Mouse (Mus musculus): ENCODE data around the gene Ranbp9.
A peak's percentile ranks its signal among the peaks of the same experiment; 100 is the strongest.

The Ranbp9 gene

DNA sequence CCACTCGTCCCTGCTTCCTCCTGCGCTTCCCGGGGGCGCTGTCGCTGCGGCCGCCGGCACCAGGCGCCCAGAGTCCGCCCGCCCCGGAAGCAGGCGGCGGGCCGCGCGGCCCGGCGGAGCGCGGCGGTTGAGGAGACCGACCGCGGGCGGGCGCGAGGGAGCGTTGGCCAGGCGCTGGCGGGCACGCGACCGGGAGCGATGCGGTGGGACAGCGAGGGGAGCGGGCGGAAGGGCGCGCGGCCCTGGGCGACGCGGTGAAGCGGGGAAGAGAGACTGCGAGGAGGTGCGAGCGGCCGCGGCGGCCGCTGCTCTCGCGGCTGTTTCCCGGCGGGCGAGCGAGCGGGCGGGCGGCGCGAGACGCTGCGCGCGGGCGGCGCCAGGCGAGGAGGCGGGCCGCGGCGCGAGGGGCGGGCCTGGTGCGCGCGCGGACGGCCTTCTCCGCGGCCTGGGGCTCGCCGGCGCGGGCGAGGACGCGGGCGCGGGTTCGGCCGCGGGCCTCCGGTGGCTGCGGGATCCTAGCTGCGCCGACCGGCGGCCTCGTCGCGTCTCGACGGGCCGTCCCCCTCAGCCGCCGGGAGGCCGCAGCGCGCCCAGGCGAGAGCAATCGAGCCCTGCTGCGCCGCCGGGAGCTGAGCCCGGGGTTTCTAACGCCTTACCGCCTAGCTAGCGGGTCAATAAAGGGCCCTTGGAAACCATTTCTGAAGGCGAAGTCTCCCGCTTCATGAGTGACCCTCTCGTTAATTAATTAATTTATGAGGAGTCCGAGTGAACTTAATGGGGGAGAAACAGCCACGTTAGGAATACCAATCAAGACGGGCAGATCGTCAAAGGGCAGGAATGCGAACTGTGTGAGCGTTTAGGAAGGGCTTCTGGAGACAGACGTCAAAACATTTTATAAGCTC is at the start of gene Ranbp9:
Gene Ranbp9, minus strand, starts transcription at position 326 of the 902 bp plus-strand sequence.
- peak; percentile 79 to 89 for DNase-seq

DNA sequence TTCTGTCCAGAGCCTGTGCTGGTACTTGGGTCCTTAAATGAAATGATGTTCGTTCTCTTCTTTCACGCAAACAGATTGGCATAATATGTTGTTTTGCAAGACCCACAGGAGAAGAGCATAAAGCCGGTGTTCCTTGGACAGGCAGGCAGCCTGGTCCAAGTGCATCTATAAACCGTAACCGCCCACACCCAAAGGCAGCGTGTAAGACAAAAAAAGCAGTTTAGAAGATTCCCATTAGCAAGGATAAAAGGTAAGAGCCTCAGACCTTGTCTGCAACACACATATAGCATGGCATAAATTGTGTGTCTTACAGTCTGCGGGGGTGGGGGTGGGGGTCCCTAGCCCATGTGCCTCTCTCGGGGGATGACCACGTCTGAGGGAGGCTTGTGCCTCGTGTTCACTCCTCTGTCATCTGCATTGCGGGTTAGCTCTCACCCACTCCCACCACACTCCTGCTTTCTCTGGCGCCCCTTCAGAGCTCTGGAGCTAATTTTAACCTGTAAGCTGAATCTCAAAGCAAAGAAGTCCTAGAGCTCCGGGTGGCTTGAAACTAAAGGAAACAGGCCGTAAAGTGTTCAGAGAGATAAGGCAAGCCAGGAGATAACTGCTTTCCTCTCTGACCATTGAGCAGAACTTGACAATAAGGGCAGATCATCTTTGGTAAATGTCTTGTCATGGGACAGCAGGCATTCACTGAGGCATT is 49.2 kb upstream of the Ranbp9 start:
- no peak for DNase-seq

DNA sequence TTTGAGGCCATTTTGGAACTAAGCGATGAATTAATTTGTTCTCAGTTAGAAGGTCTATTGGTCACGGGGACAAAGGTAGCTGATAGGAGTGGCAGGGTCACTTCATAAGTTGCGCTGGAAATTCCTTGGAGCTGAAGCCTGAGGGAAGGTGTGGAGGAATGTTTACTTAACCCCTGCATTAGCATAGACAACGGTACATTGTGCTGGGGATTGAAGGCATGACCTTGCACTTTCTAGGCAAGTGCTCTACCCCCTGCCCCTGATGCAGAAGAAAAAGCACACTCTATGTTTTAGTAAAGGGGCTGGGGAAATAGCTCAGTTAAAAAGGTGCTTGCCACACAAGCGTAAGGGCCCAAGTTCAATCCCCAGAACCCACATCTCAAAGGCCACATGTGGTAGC is 45.2 kb upstream of the Ranbp9 start:
- no peak for DNase-seq

DNA sequence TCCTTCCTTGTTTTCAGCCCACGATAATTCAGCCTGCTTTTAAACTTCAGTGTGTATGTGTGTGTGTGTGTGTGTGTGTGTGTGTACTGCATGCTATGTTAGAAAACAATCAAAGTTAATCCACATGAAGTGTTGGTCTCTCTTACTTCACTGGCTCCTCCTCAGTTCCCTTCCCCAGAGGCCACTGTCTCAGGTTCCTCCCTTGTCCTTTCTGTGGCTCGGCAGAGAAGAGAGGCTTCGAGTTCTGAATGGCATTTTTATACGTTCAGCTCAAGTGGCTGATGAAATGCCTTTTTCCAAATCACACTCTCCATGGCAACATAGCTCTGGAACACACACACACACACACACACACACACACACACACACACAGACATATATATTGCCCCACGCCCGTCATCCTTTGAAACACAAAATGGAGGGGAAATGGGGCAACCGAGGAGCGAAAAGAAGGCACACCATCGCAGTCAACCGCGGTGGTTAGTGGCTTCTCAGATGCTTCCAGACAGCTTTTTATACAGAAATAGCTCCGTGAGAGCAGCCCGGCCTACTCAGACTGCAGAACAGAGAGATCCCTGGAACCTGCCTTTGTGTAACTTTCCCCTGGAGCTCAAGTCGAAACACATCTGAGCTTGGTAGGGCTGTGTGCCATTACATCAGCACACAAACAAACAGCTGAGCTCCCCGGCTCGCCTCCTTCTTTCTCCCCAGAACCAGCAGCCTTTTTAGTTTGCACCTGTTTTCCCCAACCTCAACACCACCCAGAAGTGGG is 44.5 kb upstream of the Ranbp9 start:
- no peak for DNase-seq

DNA sequence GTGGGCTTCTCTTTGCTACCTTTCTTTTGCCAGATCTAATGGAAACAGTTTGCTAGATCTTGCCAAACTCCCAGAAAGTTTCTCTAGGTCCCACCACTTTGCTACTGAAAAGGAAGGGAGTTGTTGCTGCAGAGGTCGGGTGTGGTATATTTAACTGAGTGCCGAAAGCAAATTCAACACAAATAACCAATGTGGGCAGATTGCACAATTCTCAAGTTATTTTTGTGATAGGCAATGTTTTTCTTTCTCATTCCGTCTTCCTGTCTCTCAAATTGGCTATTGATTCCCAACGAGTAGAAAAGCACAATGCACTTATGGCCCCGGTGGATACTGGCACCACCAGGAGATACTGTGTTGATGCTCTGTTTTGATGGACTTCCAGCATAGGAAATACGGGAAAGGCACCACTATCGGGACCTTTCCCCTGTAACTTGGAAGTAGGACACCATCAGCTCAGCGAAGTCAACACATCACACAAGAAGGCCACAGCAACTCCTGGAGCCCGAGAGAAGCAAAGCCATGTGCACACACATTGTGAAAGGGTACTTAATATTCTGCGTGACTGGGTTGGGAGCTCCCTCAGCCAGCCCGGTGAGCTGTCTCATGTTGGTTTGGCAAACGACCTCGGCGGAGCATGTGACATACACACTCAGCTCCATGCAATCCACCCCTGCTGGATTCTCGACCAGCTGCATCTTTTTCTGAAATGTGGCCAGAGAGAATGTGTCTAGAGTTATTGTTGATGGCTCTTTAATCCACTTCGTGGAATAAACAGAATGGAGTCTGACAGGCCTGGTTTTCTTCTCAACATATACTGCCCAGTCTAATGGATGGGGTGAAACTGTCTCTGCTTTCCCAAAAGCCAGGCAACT is 43.6 kb upstream of the Ranbp9 start:
- DNase-seq, result peak; percentile 51 to 71

DNA sequence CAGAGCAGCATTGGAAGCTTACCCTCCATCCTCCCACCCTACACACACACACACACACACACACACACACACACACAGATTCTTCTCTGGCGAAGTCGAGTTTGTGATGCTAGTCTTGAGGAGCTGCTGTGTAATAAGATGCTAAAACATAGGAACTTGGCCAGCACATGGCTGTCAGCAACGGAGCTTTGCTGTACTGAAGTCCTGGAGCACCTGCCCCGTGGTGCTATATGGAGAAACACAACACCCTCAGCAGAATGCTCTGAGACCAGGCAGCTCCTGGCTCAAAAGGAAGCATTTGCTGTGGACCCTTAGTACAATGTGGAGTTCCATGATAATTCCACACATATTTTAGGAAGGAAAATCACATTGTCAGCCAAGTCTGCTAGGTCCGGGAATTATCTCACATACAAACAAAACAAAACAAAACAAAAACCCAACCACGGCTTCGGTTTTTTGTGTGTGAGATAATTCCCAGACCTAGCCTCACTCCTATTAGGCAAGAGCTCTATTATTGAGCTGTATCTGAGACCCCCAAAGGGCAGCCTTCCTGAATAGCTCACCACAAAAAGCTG is 42.9 kb upstream of the Ranbp9 start:
- DNase-seq, result no peak

DNA sequence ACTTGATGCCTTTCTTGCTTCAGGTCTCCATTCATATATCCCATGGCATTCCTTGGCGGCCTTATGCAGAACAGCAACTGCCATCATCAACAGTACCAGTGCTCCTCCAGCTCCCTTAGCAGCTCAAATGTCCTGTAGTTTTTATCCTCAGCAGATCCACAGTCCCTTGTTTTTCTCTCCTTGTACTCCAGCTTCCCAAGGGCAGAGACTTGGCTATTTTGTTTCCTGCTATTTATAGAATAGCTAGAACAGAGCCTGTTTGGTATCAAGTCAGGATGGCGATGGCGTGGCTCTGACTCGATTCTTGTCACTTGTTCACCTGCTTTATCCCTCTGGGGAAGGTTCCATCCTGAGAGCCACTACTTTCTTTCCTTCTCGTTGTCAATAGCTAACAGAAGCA is 40.9 kb upstream of the Ranbp9 start:
- DNase-seq, result no peak

DNA sequence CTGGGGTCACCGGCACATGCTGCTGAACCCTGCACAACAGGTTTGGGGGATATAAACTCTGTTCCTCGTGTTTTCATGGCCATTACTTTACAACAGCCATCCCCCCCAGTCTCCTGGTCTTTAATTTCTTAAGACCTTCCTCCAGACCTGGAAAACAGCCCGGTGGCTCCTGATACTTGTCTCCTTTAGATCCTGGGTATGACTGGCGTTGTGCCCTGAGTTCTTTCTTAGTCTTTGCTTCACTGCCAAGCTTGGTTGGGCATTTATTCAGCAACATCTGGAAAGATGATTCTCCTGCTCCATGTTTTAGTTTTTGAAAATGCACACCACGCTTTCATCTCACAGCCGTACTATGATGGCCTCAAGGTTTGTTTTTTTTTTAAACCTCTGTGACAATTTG is 38.2 kb upstream of the Ranbp9 start:
- no peak for DNase-seq

DNA sequence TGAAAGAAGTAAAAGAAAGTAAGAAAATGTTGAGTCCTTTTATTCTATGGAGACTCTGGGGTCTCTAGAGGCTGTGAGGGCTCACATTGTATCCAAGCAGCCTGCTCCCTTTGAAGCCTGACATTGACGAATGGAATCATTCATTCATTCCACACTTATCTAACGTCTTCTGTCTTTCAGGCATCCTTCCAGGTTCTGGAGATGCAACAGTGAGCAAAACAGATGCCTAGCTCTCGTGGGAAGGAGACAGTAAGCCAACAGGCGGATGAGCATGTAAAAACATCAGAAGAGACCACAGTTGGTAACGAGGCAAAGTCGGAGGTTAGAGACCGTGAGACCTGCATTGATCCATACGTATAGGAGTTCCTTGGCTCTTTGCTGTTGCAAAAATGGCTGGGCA is 36.3 kb upstream of the Ranbp9 start:
- DNase-seq, result no peak

DNA sequence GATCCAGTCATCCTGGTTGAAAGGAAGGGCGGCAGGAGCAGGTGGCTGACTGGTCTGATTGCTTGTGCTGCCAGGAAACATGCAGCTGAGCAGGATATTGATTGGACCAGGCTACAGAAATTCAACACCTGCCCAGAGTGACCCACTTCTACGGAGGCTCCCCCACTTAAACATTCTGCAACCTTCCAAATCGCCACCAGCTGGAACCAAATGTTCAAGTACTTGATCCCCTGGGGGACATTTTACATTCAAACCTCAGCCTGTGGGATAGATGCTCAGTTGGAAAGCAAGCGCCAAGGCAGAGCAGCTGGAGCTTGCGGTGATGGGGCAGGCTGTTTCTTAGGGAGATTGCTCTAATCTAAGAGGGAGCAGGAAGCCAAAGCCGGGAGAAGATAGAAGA is 35.8 kb upstream of the Ranbp9 start:
- DNase-seq, result no peak

DNA sequence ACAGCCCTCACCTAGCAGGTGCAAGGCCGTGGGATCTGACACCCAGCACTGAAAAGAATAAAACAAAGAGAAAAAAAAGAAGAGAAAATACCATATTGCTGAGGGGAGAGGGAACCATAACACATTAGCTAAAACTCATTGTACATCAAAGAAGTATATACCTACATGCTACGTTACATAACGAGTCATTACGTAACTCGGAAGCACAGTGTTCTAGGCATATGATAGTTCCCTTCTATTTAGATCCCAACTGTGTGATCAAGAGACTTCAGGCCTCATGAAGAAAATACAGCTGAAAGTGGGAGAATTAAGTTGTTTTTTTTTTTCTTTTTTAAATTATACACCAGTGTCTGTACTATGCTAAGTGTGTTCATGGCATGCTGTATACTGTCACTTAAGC is 35.0 kb upstream of the Ranbp9 start:
- no peak for DNase-seq

DNA sequence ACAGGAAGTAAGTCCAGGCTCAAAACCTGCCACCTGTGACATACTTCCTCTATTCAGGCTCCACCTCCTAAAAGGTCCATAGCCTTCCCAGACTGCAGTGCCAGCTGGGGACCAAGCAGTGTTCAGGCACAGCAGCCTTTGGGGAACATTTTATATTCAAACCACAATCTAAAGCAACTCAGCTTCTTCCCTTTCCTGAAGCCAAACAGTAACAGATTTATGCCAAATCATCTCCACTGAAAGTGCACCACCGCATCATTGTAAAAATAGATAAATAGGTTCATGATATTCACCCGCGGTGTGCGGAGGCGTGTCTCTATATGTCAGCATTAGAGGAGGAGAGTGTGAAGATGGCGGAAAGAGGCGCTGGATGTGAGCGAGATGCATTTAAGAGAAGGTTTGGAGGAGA is 33.9 kb upstream of the Ranbp9 start:
- DNase-seq, result no peak

DNA sequence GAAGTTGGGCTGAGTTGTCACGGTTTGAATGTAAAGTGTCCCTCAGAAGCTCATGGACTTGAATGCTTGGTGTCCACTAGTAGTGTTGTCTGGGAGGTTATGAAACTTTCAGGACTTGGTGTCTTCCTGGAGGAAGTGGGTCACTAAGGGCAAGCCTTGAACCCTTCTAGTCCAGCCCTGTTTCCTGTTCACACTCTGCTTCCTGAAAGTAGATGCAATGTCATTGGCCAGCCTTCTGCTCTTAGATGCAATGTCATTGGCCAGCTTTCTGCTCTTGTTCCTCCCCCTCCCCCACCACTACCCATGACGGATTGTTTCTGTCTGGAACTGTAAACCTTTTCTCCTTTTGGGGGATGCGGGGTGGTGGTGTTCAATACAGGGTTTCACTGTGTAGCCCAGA is 31.7 kb upstream of the Ranbp9 start:
- no peak for DNase-seq

DNA sequence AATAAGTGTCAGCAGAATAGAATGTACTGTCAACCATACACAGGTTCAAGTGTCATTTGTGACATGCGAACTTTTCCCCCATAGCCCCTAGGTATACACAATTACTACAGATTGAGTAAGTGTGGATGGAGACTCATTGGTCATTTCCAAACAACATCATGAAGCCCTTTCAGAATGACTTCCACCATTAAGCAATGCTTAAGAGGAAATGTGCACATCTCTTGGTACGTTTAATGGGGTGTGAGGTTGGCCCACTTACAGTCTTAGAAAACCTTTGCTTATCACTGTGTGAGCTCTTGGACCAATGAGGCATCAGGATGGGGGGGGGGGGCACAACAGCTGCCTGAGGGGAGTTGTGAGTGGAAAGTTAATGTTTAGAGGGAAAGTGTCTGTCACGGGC is 24.7 kb upstream of the Ranbp9 start:
- DNase-seq, result no peak

DNA sequence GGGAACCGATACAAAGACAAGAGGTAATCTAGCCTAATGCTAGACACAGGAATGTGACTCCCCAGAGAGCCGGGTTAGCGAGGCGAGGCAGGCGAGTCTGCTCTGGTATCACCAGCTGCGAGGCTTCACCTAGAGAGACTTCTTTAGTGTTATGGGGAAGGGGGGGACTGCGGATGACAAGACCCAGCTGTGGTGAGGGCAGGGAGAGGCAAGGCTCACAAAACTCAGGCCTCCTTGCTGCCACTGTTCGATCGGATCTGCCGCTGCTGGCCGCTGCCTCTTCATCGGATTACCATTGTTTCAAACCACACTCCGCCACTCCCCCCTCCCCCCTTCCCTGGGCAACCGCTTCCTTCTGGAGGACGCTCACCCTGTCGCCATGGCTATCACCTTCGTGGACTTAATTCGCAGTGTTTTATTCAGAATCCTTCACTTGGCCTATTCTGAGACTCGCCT is 22.3 kb upstream of the Ranbp9 start:
- DNase-seq, result peak; percentile 87 to 90

DNA sequence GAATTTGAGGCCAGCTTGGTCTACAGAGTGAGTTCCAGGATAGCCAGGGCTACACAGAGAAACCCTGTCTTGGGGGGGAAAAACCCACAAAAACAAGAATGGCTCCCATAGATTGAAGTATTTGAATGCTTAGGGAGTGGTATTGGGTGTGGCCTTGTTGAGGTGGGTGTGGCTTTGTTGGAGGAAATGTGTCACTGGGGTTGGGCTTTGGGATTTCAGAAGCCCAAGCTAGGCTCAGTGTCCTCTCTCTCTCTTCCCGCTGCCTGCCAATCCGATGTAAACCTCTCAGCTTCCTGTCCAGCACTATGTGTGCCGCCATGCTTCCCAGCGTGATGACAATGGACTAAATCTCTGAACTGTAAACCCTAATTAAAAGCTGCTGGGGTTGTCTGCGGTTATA is 20.5 kb upstream of the Ranbp9 start:
- no peak for DNase-seq

DNA sequence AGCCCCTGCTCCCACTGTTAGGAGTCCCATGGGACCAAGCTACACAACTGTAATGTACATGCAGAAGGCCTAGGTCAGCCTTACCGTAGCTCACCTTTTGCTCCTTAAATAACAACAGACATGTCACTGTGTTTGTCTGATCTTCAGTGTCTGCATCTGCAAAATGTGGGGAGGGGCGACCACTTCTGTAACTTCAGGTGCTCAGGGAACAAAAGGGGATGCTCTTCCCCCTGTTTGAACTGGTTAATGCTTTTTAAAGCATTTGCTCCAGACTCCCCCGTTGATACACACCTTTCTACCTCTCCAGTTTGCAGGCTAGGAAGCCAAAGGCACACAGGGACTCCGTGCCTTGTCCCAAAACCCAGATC is 19.4 kb upstream of the Ranbp9 start:
- DNase-seq, result no peak

DNA sequence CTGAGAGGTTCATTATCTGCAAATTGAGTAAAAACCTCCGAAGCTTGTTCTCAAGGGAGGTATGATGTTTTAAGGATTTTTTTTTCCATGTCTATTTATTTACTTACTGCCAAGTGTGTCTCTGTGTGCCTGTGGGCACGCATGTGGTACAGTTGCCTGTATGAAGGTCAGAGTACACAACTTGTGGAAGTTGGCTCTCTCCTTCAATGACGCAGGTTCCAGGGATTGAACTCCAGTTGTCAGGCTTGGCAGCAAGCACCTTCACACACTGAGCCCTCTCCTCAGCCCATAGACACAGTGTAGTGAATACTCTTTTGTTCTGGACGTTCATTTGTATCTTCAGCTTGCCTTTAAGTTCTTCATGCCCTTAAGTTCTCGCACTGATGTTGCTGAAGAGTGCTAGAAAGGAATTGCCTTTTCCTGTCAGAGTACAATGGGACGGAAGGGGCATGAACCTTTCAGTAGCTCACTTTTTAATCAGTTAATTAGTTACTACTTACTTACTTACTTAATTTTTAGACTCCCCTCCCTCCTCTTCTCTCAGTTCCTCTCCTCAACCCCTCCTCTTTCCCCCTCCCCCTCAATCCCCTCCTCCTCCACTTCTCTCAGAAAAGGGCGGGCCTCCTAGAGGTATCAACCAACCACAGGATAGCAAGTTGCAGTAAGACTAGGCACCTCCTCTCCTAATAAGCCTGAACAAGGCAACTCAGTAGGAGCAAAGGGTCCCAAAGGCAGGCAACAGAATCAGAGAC is 18.8 kb upstream of the Ranbp9 start:
- DNase-seq, result no peak

DNA sequence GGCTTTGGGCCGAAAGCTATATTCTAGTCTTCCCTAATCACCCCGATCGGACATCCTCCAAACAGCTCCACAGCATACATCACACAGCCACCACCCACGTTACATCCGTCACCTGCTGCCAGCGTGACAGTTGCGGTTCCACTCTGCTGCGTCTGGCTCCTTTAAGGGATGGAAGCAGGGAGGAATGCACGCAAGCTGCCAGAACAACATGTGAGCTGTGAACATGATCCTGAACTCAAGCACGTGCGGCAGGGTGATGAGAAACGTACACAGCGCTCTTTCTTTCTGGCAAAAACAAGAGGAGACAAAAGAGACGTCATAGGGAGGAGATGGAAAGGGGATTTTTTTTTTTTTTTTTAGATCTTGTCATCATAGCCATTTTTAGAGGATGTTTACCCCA is 17.8 kb upstream of the Ranbp9 start:
- peak; percentile 38 to 53 for DNase-seq

DNA sequence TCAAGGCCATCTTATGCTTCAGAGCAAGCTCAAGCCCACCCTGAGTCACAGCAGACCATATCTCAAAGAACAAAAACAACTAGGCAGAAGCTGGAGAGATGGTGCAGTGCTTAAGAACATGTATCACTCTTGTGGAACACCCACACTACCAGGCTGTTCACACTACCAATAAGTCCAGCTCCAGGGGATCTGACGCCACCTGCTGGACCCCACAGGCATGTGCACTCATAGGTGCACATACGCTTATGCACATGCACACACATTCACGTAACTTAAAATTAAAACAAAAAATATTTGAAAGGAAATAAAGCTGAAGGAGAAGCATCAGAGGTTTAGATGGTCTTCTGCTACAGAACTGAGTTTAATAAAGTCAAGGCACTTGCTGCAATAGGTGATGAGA is 16.7 kb upstream of the Ranbp9 start:
- DNase-seq, result no peak

DNA sequence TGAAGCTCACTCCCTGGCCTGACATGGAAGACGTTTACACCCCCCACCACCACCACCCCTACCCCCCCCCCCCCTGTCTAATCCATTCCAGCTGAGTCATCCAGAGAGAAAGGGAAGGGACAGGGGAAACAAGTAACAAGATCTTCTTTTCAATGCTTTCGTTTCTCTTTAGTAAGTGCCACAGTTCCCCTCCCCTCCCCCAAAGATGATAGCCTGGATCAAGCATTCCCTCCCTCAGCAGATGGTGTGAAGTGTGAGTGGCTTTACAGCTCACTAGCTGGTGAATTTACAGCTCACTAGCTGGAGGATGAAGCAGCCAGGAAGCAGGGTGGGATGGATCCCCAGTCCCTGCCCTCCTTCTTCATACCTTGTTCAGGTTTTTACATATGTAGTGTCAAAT is 15.6 kb upstream of the Ranbp9 start:
- DNase-seq, result no peak

Measured in kidney, postnatal 4 days (tissue).